Mouse (Mus musculus): ENCODE results near the gene Hdac7.

Gene Hdac7

DNA sequence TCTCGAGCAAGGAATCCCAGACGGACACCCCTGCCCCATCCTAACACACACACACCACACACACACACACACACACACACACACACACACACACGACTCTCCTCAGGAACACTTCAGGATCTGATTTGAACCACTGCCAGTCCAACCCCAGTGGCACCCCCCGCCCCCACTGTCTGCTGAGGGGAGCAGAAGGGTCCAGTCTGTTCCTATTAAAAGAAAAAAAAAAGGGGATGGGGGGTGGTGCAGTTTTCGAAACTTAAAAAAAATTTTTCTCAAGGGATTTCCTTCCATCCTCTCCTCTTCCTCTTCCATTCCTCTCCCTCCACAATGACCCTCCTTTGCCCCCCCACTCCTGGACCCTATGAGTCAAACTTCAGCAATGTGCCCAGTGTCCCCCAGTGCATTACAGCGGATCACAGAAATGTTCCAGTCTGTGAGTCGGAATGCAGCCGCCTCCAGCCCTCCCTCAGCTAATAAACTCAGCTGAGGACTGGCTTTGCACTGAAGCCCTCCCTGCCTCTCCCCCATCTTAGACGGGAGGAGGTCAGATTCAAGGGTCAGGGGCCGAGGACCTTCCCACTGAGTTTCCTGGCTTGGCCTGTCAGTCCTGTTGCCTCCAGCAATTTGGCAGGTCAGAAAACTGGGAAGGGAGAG is 12.2 kb downstream of the Hdac7 start:
- DNase-seq, result peak; percentile 63 to 73

DNA sequence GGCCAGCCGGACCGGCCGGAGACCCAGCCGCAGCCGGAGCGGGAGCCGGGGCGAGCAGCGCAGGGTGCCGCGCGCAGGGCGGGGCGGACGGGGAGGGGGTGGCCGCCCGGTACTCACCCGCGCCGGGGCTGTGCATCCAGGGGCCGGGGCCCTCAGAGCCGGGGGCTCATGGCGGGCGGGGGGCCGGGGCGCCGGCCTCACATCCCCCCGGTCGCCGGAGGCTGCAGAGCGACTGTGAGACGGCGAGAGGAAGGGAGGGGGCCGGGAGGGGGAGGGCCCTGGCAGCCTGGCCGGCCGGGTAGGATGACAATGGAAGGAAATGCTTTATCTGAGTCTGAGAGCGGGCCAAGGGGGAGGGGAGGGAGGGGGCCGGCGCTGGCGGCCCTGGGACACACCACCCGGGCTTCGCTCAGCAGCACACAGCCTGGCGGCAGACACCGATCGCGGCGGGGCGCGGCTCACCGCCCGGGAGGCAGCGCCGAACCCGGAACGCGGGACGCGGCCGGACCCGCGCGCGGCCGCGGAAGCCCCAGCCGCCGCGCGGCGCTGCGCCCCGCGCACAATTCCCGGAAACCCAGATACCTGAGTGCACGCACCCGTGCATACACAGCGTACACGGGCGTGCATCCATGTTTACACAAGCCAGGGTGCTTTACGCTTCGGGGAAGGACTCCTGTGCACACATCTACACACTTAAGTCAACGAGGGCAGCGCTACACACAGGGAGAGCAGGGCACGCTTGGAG is 12.9 kb downstream of the Hdac7 start:
- peak; percentile 71 to 80 for DNase-seq

DNA sequence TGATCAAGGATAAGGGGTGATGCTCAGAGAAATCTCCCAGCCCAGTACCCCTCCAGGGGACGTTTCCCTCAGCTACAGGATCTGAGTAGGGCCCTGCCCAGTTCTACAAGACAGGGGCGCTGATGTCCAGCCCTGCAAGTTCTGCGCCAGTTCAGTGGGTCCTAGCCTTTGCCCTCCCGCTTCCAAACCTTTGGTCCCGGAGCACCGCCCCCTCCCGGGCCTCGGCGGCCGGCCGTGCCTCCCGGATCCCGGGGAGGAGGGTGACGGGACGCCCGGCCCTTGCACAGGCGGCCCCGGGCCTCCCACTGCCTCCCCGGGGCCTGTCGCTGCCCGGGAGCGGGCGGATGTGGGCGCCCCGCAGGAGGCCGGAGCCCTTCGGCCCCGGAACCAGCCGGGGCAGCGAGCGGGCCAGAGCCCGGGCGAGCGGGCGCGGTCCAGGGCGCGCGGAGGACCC is 13.5 kb downstream of the Hdac7 start:
- peak; percentile 74 to 85 for DNase-seq

DNA sequence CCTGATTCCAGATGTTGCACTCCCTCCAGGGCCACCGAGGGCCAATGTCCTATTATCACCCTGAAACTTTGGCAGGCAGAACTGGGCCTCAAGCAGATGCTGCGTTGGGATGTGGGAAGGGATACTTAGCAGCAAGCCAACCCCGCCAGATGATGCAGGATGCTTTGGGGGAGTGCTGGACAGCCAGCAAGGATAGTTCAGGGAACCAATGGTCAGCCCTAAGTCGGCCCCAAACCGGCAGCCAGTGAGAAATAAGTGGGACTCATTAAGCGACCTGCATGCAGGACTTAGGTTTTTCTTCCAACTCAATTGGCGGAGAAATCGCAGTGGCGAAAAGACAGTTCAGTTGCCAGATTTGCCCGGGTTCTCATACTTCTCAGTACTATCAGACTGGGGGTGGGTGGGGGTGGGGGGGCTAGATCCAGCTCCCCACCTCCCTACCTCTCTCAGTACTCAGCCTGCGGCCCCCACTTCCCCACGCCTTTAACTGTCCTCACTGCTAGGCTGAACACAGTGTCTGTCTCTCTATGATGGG is 14.0 kb downstream of the Hdac7 start:
- DNase-seq, result peak in 1 of 2 experiments; percentile 30

DNA sequence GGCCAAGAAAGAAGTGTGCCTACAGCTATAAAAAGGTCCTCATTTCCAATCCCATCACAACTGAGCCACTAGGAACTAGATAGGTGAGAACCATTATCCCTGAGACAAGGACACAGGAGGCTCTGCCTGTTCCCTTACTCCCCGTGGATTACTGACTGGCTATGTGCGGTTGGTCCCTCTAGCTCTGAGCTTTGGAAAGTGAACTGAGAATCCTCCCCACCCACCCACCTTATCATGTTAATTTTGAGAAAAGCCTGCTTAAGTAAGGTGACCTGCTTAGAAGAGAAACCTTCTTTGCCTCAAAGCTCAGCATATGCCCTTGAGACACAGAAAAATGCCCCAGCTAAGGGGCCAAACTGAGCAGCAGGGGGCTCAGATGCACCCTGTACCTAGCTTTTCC is 14.9 kb downstream of the Hdac7 start:
- DNase-seq, result no peak

DNA sequence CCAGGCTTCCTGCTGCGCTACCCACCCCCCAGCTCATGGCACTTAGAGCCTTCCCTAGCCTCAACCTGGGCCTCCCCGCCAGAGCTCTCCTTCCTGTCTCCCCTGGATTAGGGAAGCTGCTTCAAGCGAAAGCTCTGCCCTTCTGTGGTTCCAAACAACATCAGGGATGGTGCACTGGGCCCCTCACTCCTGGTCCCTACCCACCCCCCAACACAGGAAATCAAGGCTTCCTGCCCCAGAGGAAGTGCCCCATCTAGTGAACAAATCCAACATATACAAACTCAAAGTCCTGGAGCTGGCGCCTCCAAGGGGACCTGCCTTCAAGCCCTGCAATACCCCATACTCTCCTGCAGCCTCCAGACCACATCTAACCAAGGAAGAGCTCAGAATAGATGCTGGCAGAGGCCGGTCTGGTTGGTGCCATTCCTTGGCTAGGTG is 15.4 kb downstream of the Hdac7 start:
- DNase-seq, result peak; percentile 36 to 51

DNA sequence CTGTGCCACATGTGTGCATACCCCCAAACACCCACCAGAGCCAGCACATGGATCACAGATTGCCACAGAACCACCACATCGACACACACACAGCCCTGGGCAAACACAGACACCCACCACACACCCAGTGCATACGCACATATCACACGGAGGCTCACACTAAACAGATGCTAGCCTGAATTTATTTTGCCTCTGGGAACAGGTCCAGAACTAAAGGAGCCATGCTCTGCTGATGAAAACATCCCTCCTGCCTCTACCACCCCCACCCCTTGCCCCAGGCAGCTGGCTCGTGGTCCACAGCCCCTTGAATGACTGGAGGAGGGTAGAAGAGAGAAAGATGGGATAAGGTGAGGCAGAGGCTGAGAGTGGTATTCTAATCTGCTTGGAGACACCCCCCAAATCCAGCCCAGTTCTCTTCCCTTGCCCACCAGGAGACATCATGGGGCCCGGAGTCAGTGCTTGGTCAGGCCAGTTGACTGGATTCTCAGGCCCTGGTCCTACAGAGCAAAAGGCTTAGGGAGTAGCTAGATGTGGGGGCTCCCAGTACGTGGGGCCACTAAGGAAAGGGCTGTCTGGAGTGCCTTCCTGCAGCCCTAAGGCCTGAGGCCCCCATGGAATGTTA is 16.0 kb downstream of the Hdac7 start:
- no peak for DNase-seq

DNA sequence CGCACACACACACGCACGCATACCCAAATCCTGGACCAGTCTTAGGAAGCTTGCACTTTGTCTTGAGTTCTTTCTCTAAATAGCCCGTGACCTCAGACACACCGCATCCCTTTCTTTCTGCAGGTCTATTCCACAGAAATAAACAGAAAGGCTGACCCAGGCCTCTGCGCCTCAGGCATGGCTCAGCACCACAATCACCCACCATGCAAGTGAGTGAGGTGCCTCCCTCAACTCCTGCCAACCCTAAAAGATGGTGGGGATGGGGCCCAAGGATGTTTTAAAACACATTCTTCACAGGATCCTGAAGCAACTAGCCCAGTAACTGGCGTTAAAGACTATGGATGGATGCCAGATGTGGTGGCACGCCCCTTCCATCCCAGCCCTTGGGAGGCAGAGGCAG is 16.9 kb downstream of the Hdac7 start:
- DNase-seq, result no peak

DNA sequence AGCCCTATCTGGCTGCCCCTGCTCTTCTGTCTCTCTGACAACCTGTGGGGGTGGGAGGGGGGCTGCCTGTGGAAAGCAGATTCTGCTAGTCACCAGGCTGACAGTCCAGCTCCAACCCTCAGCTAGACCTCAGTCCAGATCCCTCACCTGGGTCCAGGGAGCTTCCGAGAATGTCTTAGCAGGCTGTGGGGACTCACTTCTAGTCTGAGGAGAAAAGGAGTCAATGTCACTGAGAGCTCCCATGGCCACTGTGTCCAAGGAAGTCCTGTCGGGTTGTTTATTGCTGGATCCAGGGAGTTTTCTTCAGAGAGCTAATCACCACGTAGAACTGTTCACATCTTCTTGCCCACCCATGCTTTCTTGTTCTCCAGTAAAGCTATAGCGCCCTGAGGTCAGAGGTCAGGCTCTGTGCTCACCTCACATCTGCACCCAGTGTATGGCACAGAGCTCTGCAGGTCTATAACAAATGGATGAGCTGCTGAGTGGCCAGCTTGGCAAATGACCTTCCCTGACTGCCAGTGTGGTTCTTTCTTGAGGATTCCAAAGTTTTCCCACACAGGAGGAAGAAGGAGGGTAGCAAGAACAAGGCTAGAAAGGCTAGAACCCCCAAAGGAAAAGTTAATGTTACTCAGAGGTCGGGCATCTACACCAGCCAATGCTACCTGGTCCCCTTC is 17.6 kb downstream of the Hdac7 start:
- DNase-seq, result no peak

DNA sequence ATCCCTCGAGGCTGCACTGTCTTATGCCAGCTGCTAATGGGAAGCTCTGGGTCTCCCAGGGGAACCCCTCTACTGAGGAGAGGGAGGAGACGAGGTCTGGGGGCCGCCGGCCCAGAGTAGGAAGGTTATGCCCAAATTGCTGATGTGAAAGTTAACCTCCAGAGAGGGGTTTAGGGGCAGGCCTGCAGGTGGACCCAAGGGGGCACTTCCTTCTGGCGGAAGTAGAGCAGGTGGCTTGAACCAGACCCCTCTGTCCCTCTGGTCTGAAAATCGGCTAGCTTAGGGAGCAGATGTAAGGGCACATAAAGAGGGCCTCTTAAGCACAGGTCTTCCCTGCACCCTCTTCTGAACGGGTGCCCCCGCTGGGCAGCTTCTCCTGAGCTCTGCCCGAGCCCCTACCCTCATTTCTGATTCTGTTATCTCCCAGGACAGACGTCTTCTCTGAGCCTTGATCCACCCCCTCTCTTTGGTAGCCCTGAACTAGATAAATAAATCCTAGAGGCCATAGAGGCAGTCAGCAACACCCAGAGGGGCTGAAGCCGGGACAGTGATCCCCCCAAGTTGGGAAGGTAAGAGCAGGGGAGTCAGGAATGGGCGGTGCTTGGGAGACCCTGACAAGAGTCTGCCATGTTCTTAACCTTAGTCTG is 18.2 kb downstream of the Hdac7 start:
- no peak for DNase-seq

DNA sequence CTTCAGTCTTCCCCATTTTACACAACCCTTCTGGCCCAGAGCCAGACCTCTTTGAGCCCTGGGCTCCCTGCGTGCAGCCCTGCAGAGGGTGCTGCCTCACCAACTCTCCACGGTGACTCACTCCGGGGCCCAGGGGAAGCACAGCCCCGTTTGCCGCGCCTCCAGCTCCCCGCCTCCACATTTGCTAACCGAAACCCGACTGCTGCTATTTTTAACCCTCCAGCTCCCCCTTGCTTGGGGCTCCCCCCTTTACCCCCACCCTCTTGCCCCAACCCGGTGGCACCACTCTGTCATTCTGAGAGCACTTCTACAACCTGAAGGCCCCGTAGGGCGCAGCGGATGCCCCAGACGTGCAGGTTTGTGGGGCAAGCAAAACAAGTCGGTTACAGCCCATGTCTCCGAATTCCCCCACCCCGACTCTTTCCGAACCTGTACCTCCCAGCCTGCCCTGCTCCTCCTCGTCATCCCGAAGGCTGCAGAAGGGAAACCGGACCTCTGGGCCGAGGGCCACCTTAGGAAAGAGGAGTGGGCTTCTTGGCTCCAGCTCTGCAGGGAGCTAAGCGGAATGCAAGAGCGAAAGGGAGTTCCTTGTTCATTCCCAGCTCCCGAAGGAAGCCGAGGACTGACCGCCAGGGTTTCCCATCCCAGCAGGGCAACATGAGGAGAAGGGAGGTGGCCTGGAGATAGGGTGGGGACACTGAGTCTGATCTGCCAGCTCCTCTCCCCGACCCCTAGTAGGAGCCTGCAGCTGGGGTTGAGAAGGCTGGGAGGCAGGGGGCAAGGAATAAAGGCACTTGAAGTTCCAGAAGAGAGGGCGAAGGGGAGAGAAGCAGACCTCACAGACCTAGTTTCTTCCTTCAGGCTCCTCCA is 19.0 kb downstream of the Hdac7 start:
- DNase-seq, result peak; percentile 83 to 89

DNA sequence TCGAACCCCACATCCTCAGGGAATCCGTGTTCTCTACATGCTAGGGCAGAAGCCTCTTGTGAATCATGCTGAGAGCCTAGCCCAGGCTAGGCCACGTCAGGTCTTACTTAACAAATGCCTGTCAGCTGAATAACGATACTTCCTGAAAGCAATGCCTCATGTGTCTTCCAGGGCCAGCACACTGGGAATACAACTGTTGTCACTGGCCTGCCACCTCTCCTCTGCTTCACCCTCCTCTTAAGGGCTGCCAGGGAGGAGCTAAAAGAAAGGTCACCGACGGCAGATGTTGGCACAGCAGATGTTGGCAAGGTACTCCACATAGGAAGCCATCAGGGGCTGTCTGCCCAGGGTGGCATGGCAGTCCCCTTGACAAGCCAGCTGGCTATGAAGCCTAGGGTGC is 20.3 kb downstream of the Hdac7 start:
- DNase-seq, result no peak

DNA sequence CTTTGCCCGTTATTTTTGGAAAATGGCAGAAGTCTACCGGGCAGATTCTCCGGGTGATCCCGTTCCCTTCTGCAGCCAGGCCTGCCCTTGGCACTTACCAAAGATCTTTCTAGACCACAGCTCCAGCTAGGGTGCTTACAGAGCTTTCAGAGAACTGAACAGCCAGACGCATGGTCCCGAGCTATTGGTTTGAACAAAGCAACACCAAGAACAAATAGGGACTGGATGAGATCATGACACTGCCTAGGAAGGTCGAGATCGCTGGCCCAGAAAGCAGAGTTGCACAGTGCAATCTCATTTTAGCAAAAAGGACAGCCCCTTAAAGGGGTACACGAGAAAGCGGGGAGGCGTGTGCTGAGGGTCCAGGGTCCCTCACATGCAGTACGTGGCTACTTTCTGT is 20.8 kb downstream of the Hdac7 start:
- no peak for DNase-seq

DNA sequence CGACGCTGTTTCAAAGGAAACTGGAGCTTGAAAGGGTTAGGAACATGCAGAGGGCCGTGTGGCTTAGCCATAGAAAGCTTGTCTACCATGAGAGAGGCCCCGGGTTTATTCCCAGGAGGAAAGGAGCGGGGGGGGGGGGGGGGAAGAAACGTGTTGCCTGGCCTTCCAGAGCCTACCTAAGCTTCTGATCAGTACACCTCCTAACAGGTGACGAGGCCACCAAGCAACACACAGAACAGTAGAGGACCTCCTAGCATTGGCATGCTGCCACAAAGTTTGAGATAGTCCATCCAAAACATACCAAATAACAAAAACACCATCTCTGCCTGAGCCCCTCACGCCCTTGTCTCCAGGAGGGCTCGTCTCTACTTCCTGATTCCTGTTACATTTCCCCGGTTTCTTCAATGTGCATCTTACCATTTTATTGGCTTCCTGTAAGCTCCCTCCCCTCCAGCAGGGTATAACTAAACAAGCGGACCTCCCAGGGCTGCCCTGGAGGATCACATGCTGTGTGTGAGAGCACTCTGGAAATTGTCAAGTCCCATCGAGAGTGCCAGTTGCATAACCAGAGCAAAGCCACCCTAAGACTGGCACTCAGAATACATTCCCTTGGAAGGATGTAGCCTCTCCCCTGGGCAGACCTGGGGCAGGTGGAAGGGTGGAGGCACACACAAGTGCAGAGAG is 21.6 kb downstream of the Hdac7 start:
- DNase-seq, result peak in 1 of 2 experiments; percentile 49

DNA sequence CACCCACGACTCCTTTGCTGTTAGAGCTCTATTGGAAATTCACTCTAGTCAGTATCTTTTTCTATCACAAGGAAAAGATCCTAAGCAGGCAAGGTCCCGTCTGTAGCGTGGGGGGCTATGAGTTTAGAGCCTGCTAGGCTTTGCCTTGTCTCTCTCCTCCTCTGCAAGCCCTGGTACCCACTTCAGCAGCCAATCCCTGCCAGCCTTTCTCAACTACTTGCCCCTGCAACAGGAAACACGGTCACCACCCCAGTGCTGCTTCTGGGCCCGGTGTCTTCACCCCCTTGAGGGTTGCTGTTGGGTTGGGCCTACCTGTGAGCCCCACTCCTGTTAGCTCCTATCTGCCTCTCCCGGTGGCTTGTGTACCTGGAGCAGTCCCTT is 22.3 kb downstream of the Hdac7 start:
- no peak for DNase-seq

DNA sequence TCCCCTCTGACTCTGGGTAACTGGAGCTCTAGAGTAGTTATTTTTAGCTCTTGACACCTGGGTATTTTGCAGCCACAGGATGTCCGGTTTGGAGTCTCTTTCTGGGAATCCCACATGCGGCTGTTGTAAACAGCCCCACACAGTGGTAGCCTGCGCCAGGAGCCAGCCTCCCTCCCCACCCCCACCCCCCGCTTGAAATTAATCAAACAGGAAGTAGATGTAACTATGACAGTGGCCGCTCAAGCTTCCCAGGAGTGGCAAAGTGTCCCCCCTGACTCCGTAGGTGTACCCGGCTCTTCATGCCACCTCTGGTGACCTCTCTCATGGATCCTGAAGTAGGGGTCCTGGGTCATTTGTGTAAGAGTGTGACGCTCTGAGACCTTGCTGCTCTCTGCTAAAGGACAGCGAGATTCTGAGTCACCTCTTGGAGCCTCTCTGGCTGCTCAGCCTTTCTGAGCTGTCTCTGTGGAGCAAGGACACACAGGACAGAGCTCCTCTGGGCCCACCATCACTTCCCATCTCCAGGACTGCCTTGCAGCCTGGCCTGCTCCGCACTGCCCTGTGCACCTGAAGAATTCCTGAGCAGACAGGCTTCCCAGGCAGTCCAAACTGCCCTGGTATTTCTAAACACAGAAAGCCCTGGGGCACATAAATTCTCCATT is 22.9 kb downstream of the Hdac7 start:
- DNase-seq, result peak; percentile 56 to 61

DNA sequence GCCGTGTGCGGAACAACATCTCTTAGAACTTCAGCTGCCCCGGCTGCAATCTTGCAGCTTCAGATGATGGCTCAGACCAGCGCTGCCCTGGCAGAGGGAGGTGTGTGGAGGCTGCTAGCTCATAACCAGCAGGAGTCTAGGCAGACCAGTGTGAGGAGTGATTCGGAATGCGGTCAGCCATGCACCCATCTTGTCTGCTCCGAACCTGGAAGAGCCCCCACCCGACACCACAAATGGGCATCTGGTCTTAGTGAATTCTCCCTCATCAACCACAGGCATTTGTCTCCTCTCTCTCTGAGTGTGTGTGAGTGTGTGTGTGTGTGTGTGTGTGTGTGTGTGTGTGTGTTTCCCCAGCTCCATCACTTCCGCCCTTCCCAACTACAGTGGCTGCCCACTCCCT is 24.4 kb downstream of the Hdac7 start:
- DNase-seq, result no peak

DNA sequence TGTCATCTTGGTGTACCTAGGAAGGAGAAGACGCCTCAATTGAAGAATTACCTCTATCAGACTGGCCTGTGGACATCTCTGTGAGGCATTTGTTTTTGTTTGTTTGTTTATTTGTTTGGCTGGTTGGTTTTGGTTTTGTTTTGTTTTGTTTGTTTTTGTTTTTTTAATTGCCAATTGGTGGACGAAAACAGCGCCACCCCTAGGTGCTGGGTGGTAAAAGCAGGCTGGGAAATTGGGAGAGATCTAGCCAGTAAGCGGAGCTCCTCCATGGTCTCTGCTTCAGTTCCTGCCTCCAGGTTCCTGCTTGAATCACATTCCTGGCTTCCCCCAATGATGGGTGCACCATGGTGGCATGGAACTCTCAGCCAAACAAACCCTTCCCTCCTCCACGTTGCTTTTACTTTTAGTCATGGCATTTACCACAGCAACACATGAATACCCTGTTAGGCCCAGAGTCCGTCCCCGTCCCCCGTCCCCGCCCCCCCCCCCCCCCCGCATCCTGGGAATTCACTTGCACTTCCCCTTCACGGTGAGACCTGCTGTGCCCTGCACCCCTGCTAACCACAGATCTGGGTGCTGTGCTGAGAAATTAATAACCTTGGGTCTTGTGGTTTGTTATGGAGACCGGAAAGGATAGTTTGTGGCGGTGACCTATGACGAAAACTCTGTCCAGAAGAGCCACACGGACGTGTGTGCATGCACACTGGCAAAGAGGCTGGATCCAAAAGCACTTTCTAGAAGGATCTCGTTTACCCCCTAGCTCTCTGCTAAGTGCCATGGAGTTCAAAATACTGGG is 27.9 kb downstream of the Hdac7 start:
- DNase-seq, result no peak

DNA sequence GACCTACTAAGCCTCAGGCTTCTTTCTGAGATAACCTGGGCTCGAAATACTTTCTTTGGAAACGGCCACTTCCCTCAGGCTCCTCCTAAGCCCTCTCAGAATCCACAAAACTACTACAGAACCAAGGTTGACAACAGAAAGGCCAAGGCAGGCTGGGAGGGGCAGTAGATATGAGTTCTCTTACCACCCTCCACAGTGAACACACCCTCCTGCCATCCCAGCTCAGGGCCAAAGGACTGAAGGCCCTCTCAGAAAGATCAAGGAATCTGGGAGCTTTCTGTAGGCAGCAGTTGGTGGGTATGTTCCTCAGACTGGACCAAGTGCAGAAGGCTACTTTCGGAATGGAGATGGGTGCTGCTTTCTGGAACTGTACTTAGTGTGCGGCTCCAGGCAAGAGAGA is 29.0 kb downstream of the Hdac7 start:
- no peak for DNase-seq

DNA sequence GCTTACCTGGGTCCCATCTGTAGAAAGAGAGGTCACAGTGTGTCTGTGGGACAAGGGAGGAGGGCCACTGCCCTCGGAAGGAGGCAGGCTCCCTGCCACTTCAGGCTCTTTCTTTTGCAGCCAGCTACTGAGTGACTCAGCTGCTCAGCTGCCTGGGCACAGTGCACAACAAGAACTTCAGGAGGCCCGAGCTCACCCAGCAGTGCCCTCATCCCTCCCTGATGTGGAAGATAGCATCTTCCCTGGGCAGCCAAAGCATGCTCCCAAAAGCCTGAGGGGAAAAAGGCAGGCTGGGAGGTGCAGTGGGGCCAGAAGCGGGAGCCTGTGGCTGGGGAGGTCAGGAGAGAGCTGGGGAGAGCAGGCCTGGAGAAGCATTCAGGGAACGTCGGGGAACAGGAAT is 29.6 kb downstream of the Hdac7 start:
- no peak for DNase-seq

Data from kidney, postnatal 36 days (tissue).